Mouse (Mus musculus) adrenal gland, postnatal 25 days (tissue): Measurements from ENCODE around the gene Gtf3c1. TPM values are rescaled to one million over a fixed set of nuclear protein-coding genes. Genes with fewer than 3 reads are reported as not detected.

Source experiments
- DNase-seq: peaks from one replicate; pipeline ENCODE4 v3.0.0; 2021; ENCODE audit warnings: mixed read lengths
- total RNA-seq: library from RNA; stranded (reverse); gene quantifications from 2 replicates; pipeline ENCODE4 v1.2.3, GENCODE M21; 2021

Gtf3c1 gene
- total RNA-seq, 1 experiment from 2014 or later, result 89.2 TPM

DNA sequence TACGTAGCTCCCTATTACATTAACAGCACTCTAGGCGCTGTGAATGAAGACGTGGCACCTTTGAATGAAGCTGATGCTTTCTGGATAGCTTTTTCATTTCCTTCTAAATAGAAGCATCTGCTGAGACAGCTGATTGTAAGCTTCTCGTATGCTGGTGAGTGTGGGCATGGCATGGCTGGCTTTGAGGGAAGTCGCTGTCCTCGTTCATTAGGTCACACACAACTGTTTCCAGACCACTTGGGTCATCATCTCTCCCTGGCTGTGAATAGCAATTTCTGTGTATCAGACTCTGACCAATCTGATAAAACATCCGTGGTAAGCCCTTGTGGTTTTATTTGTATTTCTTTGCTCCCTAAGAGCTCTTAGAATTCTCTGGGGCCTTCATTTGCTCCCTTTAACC lies 89.6 kb downstream of the Gtf3c1 start:
- no peak for DNase-seq

DNA sequence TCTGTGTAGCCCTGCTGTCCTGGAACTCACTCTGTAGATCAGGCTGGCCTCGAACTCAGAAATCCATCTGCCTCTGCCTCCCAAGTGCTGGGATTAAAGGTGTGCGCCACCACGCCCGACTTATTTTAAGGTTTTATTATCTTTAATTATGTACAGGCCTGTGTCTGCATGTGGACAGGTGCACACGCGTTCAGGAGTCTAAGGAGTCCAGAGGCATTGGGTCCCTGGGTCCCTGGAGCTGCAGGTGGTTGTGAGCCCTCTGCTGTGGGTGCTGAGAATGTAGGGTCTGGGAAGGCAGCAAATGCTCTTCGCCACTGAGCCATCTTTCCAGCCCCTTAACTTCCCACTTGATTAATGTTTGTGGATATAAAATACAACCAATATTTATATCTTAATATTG lies 92.1 kb downstream of the Gtf3c1 start:
- no peak for DNase-seq

DNA sequence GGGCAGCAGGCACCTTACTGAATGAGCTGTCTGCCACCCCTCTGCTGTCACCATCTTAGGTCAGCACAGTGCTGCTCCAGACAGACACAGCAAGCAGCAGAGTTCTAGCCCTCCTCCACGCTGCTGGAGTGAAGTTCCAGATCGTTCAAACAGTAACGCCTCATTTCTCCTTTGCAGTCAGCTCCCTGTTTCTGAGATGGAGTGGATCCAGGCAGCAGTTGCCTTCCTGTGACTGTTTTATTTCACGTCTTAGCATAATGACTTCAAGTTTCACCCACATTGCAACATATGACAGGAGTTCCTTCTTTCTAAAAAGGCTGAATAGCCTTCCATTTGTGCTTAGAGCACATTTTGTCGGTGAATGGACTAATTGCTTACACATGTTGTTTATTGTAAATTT lies 94.0 kb downstream of the Gtf3c1 start:
- no peak for DNase-seq

GRCm38 (mm10) chr7:125608183-125608688 lies 99.3 kb downstream of the Gtf3c1 start:
- no peak for DNase-seq

DNA sequence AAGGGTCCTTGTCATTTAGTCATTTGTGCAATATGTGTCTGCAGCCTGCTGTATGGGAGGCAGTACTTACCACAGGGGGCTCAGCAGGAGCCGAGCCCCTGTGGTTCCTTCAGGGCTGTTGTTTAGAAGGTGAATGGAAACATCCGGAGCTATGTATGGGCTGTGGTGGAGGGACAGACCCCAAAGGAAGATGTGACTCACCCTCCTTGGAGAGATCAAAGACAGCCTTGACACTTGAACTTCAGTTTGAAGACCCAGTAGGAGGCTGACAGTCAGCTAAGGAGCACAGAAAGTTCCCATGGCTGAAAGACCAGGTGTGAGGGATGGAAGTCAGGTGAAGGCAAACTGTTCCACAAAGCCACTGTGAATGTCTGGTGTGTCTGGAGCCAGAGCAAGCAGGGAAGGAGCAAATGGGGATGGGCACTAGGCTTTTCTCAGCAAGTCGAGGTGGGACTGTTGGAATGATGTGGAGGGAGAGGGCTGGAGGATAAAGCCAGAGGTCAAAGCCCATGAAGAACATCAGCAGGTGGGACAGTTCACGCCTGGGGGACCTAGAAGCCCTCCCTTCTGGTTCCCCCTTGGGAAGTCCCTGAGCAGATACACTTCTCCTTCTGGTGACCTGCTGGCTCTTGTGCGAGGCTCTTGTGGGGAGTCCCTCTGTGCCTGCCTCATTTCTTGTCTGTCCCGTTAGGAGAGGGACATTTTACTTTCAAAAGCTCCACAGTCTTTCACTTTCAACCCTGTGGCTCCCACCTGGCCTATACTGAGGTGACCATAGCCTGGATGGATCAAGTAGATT lies 100.0 kb downstream of the Gtf3c1 start:
- DNase-seq, result no peak

DNA sequence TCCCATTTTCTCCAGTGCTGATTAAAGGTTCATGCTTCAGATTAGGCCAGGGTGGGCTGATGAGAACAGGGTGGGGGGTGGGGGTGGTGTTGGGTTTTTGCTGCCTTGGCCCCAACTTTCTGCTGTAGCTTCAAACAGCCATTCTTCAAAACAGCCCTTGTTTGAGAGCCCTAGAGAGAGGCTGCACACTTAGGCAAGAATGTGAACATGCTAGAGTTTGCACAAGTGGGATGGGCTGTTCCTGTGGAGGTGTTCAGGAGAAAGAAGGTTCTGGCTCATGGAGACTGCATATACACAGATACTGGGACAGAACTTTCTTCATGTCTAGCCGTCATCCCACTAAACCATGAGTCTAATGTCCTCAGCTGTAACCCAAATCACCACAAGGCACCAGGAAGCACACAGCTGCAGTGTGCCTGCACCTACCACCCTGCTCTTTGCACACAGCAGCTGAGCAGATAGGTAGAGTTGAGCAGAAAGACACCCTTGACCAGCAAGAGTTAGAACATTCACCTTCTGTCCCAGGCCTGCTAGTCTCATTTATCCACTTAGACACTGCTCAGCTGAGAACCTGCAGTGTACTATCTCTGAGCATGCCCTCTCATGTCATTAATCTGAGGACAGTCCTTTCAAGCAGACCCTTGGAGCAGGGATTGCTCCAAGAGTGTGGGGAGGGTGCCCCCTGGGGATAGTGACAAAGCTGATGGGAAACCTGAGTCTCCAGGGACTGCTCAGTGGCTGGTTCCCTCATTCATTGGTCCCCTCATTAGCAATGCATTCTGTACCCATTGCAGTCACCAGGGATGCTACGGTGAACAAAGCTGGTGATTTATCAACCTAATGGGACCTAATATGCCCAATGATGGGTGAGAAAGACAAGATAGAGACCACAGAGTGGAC lies 101.1 kb downstream of the Gtf3c1 start:
- DNase-seq, result no peak

DNA sequence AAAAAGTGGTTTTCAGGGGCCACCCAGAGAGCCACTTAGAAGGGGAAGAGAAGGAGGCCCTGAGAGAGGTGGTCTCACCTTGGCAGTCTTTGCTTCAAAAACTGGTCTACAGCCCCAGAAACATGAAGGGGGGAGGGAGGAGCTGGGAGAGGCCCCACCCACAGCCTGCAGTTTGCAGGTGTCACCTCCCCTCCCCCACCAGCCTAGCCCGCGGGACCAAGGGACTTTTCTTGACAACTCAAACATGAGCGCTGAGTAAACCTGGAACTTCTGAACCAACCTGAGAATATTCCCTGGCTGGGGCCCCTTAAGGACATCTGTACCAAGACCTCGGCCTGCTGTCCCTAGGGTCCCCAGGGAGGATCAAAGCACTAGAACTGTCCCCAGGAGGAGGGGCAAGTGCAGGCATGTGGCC lies 101.8 kb downstream of the Gtf3c1 start:
- no peak for DNase-seq

GRCm38 (mm10) chr7:125604362-125605319 lies 102.9 kb downstream of the Gtf3c1 start:
- DNase-seq, result no peak

DNA sequence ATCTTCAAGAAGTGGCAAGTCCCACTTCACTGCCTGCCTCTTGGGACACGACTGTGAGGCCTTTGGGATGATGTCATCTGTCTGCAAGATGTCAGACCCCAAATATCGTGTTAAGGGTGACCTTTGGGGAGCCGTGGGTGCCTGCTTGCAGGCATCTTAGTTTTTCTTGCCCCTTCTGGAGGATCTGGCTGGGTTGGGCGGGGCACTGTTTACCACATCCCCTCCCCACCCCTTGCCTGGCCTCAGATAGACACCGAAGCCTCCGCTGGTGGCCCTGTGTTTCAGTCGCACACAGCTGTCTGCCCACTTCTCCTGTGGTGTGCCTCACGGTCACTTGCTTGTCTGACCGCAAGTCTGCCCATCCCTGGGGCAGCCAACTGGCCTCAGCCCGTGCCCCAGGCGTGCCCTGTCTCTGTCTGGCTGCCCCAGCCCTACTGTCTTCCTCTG lies 104.4 kb downstream of the Gtf3c1 start, which contains the start of gene Il21r:
Gene Il21r, plus strand, starts transcription at position 245 of the 447 bp plus-strand sequence.
- no peak for DNase-seq

DNA sequence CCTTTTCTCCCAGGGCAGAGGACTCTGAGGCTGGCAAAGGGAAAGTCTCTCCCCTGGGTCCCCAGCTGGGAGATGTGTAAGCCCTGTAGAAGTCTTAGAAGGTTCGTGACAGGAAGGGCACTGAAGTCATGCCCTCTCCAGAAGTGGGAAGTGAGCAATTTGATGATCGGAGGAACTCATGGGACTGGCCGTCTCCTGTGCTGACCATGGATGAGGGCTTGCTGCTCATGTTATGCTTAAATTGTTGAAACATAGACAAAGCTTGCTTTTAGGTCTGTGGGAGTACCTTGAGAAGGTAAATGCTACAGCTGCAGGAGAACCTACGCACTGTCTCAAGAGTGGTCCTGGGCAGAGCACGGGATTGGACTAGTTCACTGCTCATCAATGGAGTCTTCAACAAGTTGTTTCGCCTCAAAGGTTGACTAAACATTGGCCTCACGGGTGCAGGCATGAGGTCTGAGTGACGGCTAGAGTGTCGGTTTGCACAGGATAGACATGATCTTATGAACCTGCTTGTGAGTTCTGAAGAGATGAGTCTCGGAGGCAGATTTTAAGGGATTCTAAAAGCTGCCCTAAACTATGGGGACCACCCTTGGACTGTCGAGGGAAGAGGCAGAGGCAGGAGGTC lies 105.6 kb downstream of the Gtf3c1 start:
- no peak for DNase-seq

- no peak for DNase-seq
Measured at GRCm38 (mm10) chr7:125601280-125601670, 106.3 kb downstream of the Gtf3c1 start.

DNA sequence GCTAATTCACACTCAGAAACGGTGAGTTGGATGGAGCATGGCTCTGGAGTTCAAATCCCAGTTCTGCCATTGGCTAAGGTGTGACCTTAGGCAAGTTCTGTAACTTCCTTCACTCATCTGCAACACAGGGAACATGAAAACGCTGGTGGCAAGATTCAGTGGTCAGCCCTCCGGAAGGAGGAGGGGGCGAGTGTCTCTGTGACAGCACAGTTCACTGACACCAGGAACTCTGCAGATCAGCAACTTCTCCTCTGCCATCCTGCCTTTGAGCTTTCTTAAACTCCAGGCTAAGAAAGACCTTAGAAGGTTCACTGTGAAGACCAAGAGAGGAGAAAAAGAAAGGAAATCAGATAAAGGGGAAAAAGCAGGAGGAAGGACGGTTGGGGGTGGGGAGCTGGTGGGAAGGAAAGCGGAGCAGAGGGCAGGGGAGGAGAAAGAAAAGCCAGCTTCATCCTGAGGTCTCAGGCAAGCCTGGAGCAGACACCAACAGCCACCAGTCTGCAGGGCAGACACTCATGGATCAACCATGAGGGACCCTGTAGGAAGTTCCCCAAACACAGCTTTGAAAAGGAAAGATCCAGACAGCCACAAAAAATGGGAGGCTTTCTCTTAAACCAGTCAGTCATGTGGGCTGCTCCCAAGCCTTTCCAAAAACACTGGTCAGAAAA lies 106.8 kb downstream of the Gtf3c1 start:
- DNase-seq, result no peak

GRCm38 (mm10) chr7:125600136-125600535 lies 107.4 kb downstream of the Gtf3c1 start:
- DNase-seq, result no peak

GRCm38 (mm10) chr7:125599373-125599973 lies 108.1 kb downstream of the Gtf3c1 start:
- no peak for DNase-seq

- no peak for DNase-seq
Measured at GRCm38 (mm10) chr7:125597516-125598347, 109.8 kb downstream of the Gtf3c1 start.

DNA sequence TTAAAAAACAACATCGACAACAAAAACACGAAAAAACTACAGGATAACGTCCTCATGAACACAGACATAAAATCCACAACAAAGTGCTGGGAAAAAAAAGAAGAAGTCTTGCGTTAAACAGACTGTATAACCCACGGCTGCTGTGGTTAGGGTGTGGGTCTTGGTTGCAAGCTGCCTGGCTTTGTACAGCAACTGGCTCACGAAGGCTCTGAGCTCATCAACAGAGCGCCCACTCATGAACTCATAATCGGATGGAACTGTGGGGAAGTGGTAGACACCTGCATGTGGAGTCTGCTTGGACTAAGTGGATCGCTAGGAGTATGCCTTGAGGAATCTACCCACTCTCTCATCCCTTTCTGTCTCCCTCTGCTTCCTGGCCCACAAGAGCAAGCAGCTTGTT lies 110.5 kb downstream of the Gtf3c1 start:
- DNase-seq, result no peak

DNA sequence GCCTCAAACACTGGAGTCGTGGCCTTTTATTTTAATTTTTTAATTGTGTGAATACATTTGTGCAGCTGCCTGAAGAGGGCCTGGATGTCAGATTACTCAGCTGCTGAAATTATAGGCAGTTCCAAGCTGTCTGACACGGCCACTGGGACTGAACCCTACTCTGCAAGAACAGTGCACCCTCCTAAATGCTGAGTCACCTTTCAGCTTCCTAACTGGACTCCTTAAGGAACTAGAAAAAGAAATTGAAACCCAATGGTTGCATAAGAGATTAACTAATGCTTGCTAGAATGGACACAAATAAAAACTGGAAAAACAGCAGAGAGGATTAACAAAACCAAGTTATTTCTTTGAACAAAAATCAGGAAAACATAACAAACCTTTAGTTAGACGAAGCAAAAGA lies 111.2 kb downstream of the Gtf3c1 start:
- no peak for DNase-seq

DNA sequence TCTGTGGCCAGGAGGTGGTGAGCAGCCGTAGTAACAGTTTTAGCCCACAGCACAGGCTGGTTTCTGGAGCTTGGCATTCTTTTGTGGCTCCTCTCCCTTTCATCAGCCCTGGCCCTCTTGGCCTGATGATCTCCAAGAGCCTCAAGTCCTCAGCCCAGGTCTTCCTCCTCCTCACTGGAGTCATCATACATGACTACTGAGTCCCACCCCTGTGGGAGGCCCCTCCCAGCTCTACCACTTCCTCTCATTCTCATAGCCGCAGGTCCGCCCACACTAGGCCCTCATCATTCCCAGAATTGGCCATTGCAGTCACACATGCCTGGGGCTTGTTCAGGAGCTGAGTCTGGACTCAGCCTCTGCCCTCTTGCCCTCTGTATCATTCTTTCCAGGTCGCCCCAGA lies 113.7 kb downstream of the Gtf3c1 start:
- no peak for DNase-seq
